Mouse (Mus musculus) cerebellum, adult 11-12 months (tissue): Measurements from ENCODE around the gene Cda.

Experiments
- DNase-seq: peaks from one replicate; pipeline ENCODE4 v3.0.0; 2022

Cda gene

DNA sequence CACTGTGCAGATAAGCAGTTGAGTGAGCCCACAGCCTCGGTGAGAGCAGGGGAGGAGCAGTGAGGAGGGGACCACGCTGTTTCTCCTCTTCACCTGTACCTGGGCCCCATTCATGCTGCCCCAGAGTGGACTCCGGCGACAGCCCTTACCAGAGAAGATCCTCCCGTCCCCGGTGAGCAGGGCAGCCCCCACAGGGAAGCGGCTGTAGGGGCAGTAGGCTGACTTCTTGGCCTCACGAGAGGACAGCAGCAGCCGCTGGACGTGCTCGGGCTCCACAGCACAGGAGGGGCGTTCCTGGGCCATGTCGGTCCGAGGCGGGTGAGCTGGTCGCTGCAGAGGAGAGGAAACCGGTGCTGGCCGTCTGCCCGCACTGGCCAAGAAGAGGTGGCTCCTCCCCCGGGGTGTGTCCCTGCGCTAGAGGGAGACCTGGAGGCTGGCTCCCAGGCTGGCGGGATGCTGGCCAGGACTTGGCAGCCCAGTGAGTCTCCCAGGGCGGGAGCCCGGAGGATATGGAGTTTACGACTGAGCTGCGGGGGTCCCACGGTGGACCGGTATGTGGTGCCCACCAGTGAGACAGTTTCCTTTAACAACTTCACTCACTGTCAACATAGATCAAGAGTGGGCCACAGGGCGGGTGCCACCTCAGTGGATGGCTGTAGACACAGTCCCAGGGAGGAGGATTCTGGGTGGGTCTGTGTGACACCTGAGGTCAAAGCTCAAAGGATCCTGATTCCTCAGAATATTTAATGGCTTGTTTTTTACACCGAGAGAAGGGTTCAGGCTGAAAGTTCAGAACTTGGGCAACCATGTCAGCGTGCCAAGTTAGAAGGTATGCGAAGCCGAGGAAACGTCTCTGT, at the start of gene Cda:
Cda (minus strand) TSS at position 352 of the 857 bp plus-strand sequence.
- peak; percentile 84 for DNase-seq

DNA sequence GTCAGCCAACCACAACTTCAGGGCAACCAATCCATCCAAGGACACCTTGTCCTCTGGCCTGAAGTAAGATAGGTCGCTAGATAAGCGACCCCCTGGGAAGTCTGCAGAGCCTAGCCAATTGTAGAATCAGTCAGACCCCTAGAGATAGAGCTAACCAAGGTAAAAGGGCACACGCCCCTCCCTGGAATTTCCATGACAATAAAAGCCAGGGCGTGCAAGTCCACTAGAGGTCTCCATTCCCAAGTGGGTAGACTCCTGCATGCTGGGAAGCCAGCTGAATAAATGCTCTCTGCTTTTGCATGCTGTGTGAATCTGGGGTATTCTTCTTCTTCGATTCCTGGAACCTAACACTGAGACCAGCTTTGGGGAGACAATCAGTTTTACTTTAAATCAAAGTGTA, 48.6 kb upstream of the Cda start:
- no peak for DNase-seq

- DNase-seq: no peak
These were observed 48.2 kb upstream of the Cda start for GRCm38 (mm10) chr4:138415991-138416390.

- DNase-seq: no peak
These were observed 46.9 kb upstream of the Cda start for GRCm38 (mm10) chr4:138414725-138415124.

DNA sequence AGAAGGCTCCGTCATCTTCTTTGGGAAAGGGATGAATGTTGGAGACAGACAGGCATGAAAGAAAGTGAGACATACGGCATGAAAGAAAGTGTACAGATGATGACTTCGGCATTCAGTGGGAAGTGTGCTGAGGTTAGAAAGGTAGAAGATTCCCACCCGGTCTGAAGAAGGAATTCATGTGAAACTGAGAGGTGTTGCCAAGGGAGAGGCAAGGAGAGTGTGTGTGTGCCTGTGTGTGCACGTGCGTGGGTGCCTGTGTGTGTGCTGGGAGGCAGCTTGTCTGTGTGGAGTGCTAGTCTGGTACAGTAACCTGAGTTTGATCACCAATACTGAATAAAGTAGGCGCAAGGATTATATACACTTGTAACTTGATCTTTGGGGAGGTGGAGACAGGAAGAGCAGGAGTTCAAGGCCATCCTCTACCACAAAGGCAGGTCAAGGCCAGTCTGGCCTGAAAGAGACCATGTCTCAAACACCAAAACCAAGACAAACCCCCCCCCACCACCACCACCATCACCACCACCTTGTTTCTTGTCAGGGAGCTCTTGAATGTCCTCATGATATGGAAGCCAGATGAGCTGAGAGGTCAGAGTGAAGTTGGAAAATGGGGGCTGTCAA, 43.8 kb upstream of the Cda start:
- DNase-seq: no peak

GRCm38 (mm10) chr4:138411011-138411410, 43.2 kb upstream of the Cda start:
- no peak for DNase-seq

GRCm38 (mm10) chr4:138407479-138408194, 39.8 kb upstream of the Cda start:
- no peak for DNase-seq

GRCm38 (mm10) chr4:138404806-138405205, 37.0 kb upstream of the Cda start:
- no peak for DNase-seq

DNA sequence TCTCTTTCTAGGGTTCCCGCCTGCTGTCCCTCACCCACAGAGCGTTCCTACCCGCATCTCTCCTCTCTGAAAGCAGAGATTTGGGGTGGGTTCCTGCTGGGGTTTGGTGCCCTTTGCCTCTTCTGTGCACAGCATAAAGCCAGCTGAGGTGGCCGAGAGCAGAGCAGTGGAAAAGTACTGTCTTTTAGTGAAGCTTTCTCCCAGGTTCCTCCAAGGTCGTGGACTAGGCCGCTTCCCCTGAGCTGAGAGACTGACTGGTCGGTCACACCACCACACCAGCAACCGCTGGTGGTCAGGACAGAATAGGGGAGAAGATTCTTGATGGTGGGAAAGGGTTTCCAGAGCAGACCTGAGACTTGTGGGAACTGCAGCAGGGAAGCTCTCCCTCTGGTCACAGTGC, 28.9 kb upstream of the Cda start:
- DNase-seq: no peak

DNA sequence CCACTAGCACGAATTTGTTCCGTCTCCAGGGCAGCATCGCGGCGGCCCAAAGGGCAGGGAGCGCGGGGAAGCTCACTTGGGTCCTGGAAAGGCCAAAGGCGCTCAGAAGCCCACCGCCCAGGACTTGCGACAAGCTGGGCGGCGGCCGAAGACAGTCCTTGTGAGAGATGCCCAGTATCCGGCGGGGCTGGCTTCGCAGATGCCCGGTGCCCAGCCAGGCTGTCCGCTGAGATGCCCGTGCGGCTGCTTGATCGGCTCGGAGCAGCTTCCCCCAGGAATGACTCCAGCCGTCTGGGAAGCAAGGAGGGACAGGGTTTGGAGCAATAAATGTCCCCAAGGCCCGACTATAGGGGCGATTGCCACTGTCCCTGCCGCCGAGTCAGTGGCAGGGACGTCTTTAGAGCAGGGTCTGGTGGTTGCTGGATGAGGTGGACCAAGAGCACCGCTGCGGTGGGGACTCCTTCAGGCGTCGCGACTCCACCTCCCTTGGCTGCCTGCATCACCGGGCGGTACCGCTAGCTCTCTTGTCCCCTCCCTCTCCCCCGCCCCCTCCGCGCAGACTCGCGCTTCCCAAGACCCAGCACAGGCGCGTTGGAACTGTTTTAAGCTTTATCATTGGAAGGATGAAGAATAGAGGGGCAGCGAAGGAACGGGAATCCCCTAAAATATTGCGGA, 28.3 kb upstream of the Cda start, which contains the start of gene Fam43b:
Fam43b (minus strand) TSS at position 558 of the 675 bp plus-strand sequence.
- no peak for DNase-seq

DNA sequence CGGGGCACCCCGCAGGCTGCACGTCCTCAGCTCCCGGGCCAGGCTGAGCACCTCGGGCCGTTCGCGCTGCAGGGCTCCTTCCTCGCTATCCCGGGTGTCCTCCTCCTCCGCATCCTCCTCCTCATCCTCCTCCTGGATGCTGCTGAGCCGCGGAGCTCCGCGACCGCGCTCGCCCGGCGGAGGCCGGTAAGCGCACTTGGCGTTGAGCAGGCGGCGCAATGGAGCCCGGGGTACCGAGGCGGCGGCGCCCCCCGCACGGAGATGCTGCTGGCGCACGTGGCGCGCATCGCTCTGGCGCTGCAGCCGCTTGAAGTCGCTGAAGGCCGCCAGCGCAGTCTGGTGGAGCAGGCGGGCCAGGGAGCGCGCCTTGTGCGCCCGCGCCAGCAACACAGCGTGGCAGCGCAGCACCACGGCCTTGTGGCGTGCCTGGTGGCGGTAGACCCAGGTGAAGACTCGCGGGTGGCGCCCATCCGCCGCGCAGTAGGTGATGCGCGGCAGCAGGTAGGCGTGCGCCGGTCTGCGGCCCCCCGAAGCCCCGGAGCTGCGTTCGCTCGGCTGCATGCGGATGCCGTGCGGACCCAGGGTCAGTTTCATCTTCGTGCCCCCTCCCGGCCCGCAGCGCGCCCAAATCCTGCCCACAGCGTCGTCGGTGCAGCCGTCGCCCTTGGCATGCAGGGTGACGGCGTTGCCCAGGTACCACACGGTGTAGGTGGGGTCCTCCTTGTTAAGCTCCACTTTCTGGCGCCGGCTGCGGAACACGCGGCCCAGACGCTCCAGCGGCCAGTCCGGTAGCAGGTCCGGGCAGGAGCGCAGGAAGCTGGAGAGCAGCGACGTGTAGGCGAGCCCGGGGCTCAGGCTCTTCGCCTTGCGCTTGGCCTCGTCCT, 27.5 kb upstream of the Cda start:
- DNase-seq: no peak

DNA sequence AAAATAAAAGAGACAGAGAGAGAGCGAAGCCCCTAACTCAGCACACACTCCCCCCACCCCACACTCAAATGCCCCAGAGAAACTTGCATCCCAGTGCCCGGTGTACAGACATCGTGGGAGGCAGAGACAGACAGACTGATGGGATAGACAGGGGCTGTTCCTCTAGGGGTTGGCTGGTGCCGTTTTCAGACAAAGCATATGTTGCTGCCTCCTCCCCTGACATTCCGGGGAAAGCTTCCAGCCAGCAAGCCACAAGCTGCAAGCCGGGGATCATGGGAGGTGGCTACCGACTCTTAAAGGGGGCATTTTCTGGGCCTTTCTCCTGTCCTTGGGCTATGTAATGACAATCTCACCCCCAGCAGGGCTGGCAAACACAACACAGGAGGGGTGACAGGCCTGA, 25.9 kb upstream of the Cda start:
- no peak for DNase-seq

DNA sequence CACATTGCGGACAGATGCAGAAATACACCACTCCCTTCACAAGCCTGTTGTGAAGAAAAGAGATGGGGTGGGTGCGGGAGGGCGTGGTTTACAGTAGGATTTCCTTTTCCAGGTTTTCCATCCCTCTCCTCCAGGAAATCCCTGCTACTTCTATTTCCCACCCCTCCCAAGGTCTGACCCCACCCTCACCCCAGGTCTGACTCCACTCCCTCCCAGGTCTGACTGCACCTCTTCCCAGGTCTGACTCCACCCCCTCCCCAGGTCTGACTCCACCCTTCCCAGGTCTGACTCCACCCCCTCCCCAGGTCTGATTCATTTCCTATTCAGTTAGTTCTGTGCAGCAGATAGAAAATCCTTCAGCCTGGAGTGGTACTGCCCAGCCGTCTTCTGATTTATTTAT, 16.0 kb upstream of the Cda start:
- DNase-seq: no peak

DNA sequence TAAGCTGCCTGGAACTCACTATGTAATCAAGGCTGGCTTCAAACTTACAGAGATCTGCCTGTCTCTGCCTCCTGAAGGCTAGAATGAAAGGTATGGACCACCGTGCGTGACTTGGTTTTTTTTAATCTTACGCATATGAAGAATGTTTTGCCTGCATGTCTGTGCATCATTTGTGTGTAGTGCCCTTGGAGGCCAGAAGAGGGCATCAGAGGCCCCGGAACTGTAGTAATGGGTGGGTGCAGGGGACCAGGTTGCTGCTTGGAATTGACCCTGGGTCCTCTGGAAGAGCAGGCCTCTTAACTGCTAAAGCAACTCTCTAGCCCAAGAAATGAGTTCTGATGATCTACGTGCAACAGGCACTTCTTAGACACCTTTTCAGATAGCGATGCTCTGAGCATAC, 14.7 kb upstream of the Cda start:
- no peak for DNase-seq

- DNase-seq: no peak
These were observed 12.4 kb upstream of the Cda start for GRCm38 (mm10) chr4:138380132-138380689.

- DNase-seq: peak; percentile 86
These were observed 11.5 kb upstream of the Cda start for GRCm38 (mm10) chr4:138379091-138379840.

GRCm38 (mm10) chr4:138377526-138377925, 9.7 kb upstream of the Cda start:
- DNase-seq: no peak

DNA sequence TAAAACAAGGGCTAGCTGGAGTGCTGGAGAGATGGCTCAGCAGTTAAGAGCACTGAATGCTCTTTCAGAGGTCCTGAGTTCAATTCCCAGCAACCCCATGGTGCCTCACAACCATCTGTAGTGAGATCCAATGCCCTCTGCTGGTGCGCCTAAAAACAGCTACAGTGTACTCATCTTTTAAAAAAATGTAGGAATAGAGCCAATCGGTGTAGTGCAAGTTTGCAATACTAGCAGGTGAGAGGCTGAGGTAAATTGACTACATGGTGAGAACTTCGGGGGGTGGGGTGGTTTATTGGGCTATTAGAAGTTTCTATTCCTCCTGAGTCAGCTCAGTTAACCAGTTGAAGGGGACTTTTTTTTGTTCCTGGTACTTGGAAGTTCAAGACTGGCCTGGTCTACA, 7.3 kb upstream of the Cda start:
- no peak for DNase-seq

DNA sequence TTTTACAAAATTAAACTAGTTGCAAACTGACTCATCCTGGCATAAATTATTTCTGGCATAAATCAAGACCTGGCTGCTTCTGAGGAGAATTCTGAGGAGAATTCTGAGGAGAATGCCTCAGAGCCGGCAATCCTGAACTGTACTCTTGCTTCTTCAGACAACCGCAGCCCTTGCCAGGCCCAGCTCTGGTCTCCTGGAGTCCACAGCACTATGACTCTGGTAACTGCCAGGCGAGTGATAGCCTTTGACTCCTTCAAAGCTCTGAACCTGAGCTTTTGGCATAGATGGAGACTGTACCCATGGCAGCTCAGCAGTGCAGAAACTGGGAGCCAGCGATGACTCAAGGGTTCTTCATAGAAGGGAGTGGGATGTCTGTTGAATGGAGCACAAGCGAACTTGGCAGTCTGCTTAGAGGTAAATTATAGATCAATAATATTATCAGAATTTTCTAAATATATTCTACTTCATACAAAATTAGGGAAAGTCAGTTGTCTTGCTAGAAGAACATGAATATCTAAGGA, 3.3 kb upstream of the Cda start:
- no peak for DNase-seq

- DNase-seq: no peak
These were observed 887 bp upstream of the Cda start for GRCm38 (mm10) chr4:138368498-138369260.
